Mouse (Mus musculus): ENCODE measurements around the gene Camsap3. TPM values are rescaled to one million over a fixed set of nuclear protein-coding genes. Genes with fewer than 3 reads are reported as not detected.

Gene Camsap3
- polyA plus RNA-seq, 1 experiment from 2014 or later, result 39.3 TPM

Other genes starting within 250 kb of the Camsap3 start
- 0.27 TPM in 1 of 2 replicates, not detected in the other for gene A430078G23Rik, start 233.9 kb upstream of the Camsap3 start, polyA plus RNA-seq (2015; fragmentation: Nextera tagmentation; extraction: Ambion mirVana)
- gene Arhgef18, start 194.3 kb upstream of the Camsap3 start, polyA plus RNA-seq (2015; fragmentation: Nextera tagmentation; extraction: Ambion mirVana), result 12.5 and 12.9 TPM in 2 replicates
- 3.0 and 3.7 TPM in 2 replicates for gene Pex11g, start 119.6 kb upstream of the Camsap3 start, polyA plus RNA-seq (2015; fragmentation: Nextera tagmentation; extraction: Ambion mirVana)
- 0.16 TPM in 2 replicates for gene Tex45, start 116.4 kb upstream of the Camsap3 start, polyA plus RNA-seq (2015; fragmentation: Nextera tagmentation; extraction: Ambion mirVana)
- gene Zfp358, start 94.2 kb upstream of the Camsap3 start, polyA plus RNA-seq (2015; fragmentation: Nextera tagmentation; extraction: Ambion mirVana), result 75.4 and 76.7 TPM in 2 replicates
- gene Mcoln1, start 86.8 kb upstream of the Camsap3 start, polyA plus RNA-seq (2015; fragmentation: Nextera tagmentation; extraction: Ambion mirVana), result 88.3 and 111 TPM in 2 replicates
- gene Pnpla6, start 71.9 kb upstream of the Camsap3 start, polyA plus RNA-seq (2015; fragmentation: Nextera tagmentation; extraction: Ambion mirVana), result 27.3 and 36.0 TPM in 2 replicates
- gene C330021F23Rik, start 19.3 kb upstream of the Camsap3 start, polyA plus RNA-seq (2015; fragmentation: Nextera tagmentation; extraction: Ambion mirVana), result 0.29 and 0.56 TPM in 2 replicates
- gene Xab2, start 34.0 kb downstream of the Camsap3 start, polyA plus RNA-seq (2015; fragmentation: Nextera tagmentation; extraction: Ambion mirVana), result 69.3 and 71.2 TPM in 2 replicates
- 79.0 and 83.6 TPM in 2 replicates for gene Pet100, start 34.3 kb downstream of the Camsap3 start, polyA plus RNA-seq (2015; fragmentation: Nextera tagmentation; extraction: Ambion mirVana)
- 0.41 and 0.98 TPM in 2 replicates for gene Pcp2, start 38.3 kb downstream of the Camsap3 start, polyA plus RNA-seq (2015; fragmentation: Nextera tagmentation; extraction: Ambion mirVana)
- 49.6 and 85.0 TPM in 2 replicates for gene Stxbp2, start 43.7 kb downstream of the Camsap3 start, polyA plus RNA-seq (2015; fragmentation: Nextera tagmentation; extraction: Ambion mirVana)
- gene Retn, start 68.5 kb downstream of the Camsap3 start, polyA plus RNA-seq (2015; fragmentation: Nextera tagmentation; extraction: Ambion mirVana), result 0.45 and 0.71 TPM in 2 replicates
- gene Mcemp1, start 78.5 kb downstream of the Camsap3 start, polyA plus RNA-seq (2015; fragmentation: Nextera tagmentation; extraction: Ambion mirVana), result not detected in 2 replicates
- gene Fcor, start 85.1 kb downstream of the Camsap3 start, polyA plus RNA-seq (2015; fragmentation: Nextera tagmentation; extraction: Ambion mirVana), result 10.0 and 14.2 TPM in 2 replicates
- 64.8 and 69.6 TPM in 2 replicates for gene Trappc5, start 89.0 kb downstream of the Camsap3 start, polyA plus RNA-seq (2015; fragmentation: Nextera tagmentation; extraction: Ambion mirVana)
- gene Fcer2a, start 106.9 kb downstream of the Camsap3 start, polyA plus RNA-seq (2015; fragmentation: Nextera tagmentation; extraction: Ambion mirVana), result 0.25 and 0.30 TPM in 2 replicates
- gene Clec4g, start 133.4 kb downstream of the Camsap3 start, polyA plus RNA-seq (2015; fragmentation: Nextera tagmentation; extraction: Ambion mirVana), result not detected in 2 replicates
- not detected in 2 replicates for gene Cd209a, start 161.7 kb downstream of the Camsap3 start, polyA plus RNA-seq (2015; fragmentation: Nextera tagmentation; extraction: Ambion mirVana)

Measured in forebrain, embryonic 16.5 days (tissue).